Comparison of ENCODE assay signal across 8 mouse cellular contexts in genomic region chr6:39206581-39207461, GRCm38 (mm10). TPM values are rescaled to one million over a fixed set of nuclear protein-coding genes. Genes with fewer than 3 reads are reported as not detected.
DNase-seq lines count a peak whose midpoint lies in the region; ATAC-seq and TF ChIP-seq lines count a peak whose summit lies in the region.

Gene Kdm7a (minus strand): TSS chr6:39206789.

- H3K27ac ChIP-seq in cortical plate, adult 2 months (ENCODE audit: insufficient read depth, low read length) = peak within 1 kb of the TSS; percentile 99

- TF ChIP-seq POLR2A in cortical plate, adult 2 months (IDR thresholded peaks at IDR 0.05; ENCODE audit: extremely low read depth, insufficient read depth, low read length) = peak; percentile 32; the same call in 1 of the 2 replicates

- H3K4me1 ChIP-seq in cortical plate, adult 2 months (ENCODE audit: control insufficient read depth, insufficient read depth, low read length) = peaks cover 4% of the 10 kb centered on the region

- H3K4me3 ChIP-seq in cortical plate, adult 2 months (ENCODE audit: insufficient read depth, low read length) = peak within 1 kb of the TSS; percentile 79

- peak; percentile 56 for ATAC-seq in activated CD4-positive, CD25-positive, alpha-beta regulatory T cell, adult 4 months
- ATAC-seq in megakaryocyte, adult 5-6 weeks (ENCODE audit: poor library complexity, severe bottlenecking) = peak; percentile 55

- DNase-seq in gastrocnemius, adult 8-10 months (ENCODE audit: low spot score in 2 of 2) = peak; percentile 80 to 88
- DNase-seq in hindlimb bud, embryonic 11.5 days (ENCODE audit: extremely low spot score, low read depth, low spot score) = peak; percentile 53
- DNase-seq in left cerebral cortex, adult 8-10 months (ENCODE audit: low spot score in 2 of 2) = peak; percentile 72 to 86
- peak; percentile 90 for DNase-seq in right cerebral cortex, adult 18-20 months
- peak; percentile 83 for DNase-seq in urinary bladder, adult 2 months (ENCODE audit: low spot score)

- TF ChIP-seq CTCF in cortical plate, adult 2 months (IDR thresholded peaks at IDR 0.05; ENCODE audit: extremely low read depth, insufficient read depth, low read length) = no peak

RNA-seq across cellular contexts. Expression of gene Kdm7a, which starts in this region (rescaled TPM):
- 10 to 100 TPM; 10.5 to 11.4 TPM for polyA plus RNA-seq in activated CD4-positive, CD25-positive, alpha-beta regulatory T cell, adult 4 months (2017; shearing (Covaris generic))
- 12.3 and 13.1 TPM in 2 replicates for polyA plus RNA-seq in cortical plate, adult 2 months (2012; rRNA removed)
- 10 to 100 TPM; 26.3 to 34.3 (median 28.9) TPM for total RNA-seq in gastrocnemius, adult 8-10 months (2022)
- total RNA-seq in left cerebral cortex, adult 8-10 months (2022) = 10 to 100 TPM; 28.1 to 37.5 (median 29.3) TPM
- 86.5 and 89.6 TPM in 2 replicates for total RNA-seq in megakaryocyte, adult 5-6 weeks (2015)
- total RNA-seq in megakaryocyte, adult 5-6 weeks (2017) = 80.4 and 101 TPM in 2 replicates
- polyA plus RNA-seq in urinary bladder, adult 2 months (2012; rRNA removed) = 7.1 and 8.7 TPM in 2 replicates

Comparison
In these comparisons a context has a peak if more than half of its experiments do, and no peak if none do; other contexts are left out.
1. Peak in every context shown above with its lines: DNase-seq, ATAC-seq, H3K4me3 ChIP-seq and H3K27ac ChIP-seq.